Mouse (Mus musculus) hindbrain, embryonic 11.5 days (tissue): ENCODE data around the gene Wfdc18. TPM values are rescaled to one million over a fixed set of nuclear protein-coding genes. Genes with fewer than 3 reads are reported as not detected.

Experiments
- ATAC-seq: fragments of 200-750 bp; cut with Nextera tagmentation; 2 replicates; pipeline ENCODE4 v1.8.0; 2017; ENCODE audit warnings: mild to moderate bottlenecking, moderate TSS enrichment, moderate library complexity; ENCODE audit not compliant: low FRiP score
- DNase-seq: peaks from one replicate; pipeline ENCODE4 v3.0.0-alpha.2; 2015; ENCODE audit warnings: low spot score
- H3K27ac ChIP-seq: fragments of 300-500 bp; sonication (generic); 2 replicates; pipeline ENCODE4 v1.5.1; 2014; ENCODE audit warnings: mild to moderate bottlenecking, low read depth, low read length
- H3K27me3 ChIP-seq: fragments of 300-500 bp; sonication (generic); 2 replicates; pipeline ENCODE4 v1.6.1; 2014; ENCODE audit warnings: mild to moderate bottlenecking, low read length, moderate library complexity, mixed read lengths; ENCODE audit not compliant: control insufficient read depth, insufficient read depth
- H3K36me3 ChIP-seq: fragments of 300-500 bp; sonication (generic); 2 replicates; pipeline ENCODE4 v1.6.1; 2014; ENCODE audit warnings: mild to moderate bottlenecking, low read length, moderate library complexity, mixed read lengths; ENCODE audit not compliant: control insufficient read depth, insufficient read depth
- H3K4me1 ChIP-seq: fragments of 300-500 bp; sonication (generic); replicated peaks from 2 replicates; pipeline ENCODE4 v1.6.1; 2014; ENCODE audit warnings: low read length, mixed read lengths; ENCODE audit not compliant: control insufficient read depth, insufficient read depth
- H3K4me2 ChIP-seq: fragments of 300-500 bp; sonication (generic); replicated peaks from 2 replicates; pipeline ENCODE4 v1.6.1; 2014; ENCODE audit warnings: mild to moderate bottlenecking, low read depth, low read length
- H3K4me3 ChIP-seq: fragments of 300-500 bp; sonication (generic); 2 replicates; pipeline ENCODE4 v1.5.1; 2014; ENCODE audit warnings: low read depth, low read length
- H3K9ac ChIP-seq: fragments of 300-500 bp; sonication (generic); 2 replicates; pipeline ENCODE4 v1.6.1; 2014; ENCODE audit warnings: low read depth, low read length
- H3K9me3 ChIP-seq: fragments of 300-500 bp; sonication (generic); 2 replicates; pipeline ENCODE4 v1.6.1; 2016; ENCODE audit warnings: low read length; ENCODE audit not compliant: control insufficient read depth
- WGBS: fragments of 180-500 bp; shearing (Covaris S2); extraction: QIAGEN DNeasy Blood & Tissue Kit; methylation state at CpG from one replicate; pipeline ENCODE4 v1.1.7; 2014; 5-methylcytosine and 5-hydroxymethylcytosine counted together
- polyA plus RNA-seq: library from polyadenylated mRNA; unstranded; fragments of >200 nt; fragmentation: Nextera tagmentation; extraction: Ambion mirVana; gene quantifications from 2 replicates; pipeline ENCODE4 v1.2.1, GENCODE M21; 2014

Wfdc18 gene
- polyA plus RNA-seq, 1 experiment from 2014 or later = not detected

- H3K4me3 ChIP-seq = no peak overlapping the region
- 77% methylated on average over 6 of the region's 6 CpGs for WGBS
- ATAC-seq (no peak), DNase-seq (no peak)
- no peaks in the 10 kb centered on the region for H3K36me3 ChIP-seq
- H3K27me3 ChIP-seq = no peaks in the 10 kb centered on the region
- no peak overlapping the region for H3K9ac ChIP-seq
- H3K4me2 ChIP-seq = no peak overlapping the region
- H3K27ac ChIP-seq = no peak overlapping the region
- no peaks in the 10 kb centered on the region for H3K4me1 ChIP-seq
- no peaks in the 10 kb centered on the region for H3K9me3 ChIP-seq
These were observed 38.8 kb downstream of the Wfdc18 start for GRCm38 (mm10) chr11:83747376-83748265.

DNA sequence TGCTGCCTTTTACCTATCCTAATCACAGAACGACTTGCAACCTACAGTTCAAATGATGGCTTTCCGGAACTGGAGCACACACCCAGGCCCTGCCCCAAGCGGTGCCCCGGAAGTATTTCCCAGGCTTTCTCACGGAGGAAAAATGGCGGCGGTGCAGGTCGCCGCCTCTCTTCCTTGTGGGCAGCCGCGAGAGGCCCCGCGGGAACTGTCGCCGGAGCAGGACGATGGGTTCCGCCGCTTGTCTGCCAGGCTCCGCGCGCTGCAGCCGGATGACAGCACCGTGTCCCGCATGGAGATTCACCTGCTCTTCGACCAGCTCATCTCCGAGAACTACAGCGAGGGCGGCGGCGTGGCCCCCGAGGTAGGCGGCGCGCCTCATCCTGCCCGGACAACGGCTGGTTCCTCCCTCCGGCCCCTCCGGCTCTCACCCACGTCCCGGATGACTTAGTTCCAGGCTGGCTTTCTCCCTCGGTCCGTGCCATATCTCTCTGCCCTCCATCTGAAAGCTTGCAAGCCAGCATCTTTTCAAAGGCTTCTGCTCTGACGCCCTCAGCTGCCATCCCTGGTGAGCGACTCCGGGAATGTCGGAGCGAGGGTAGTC, 44.9 kb downstream of the Wfdc18 start, which contains the start of gene Heatr6:
Gene Heatr6 (plus strand): TSS at position 116 of the 601 bp plus-strand sequence.
- DNase-seq = peak; percentile 93
- peaks cover 6% of the 10 kb centered on the region; the same call in 1 of the 2 replicates for H3K36me3 ChIP-seq
- no peaks in the 10 kb centered on the region; the same call in 1 of the 2 replicates for H3K4me1 ChIP-seq
- H3K4me2 ChIP-seq = peak within 1 kb of the TSS; percentile 71
- ATAC-seq = peak; percentile 94
- no peaks in the 10 kb centered on the region for H3K27me3 ChIP-seq
- WGBS = under 1% methylated on average over 46 of the region's 47 CpGs
- peak within 1 kb of the TSS; percentile 90 for H3K9ac ChIP-seq
- peak within 1 kb of the TSS; percentile 78 for H3K27ac ChIP-seq
- H3K4me3 ChIP-seq = peak within 1 kb of the TSS; percentile 83
- H3K9me3 ChIP-seq = no peaks in the 10 kb centered on the region

DNA sequence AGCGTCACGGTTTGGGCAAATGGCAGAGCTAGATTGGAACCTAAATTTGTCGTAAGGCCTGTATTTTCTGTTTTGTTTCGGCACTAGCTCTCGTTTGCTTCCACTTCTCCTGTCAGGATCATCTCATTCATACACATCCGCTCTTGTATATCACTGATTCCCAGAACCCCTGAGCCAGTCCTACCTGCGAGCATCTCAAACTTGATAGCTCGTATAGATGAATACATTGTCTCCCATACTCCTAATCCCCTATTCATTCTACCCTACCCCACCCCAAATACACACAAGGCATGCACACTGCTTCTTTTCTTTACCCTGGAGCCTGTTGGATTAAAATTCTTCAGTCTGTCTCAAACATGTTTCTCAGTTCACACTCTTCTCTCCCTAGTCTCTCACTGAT, 45.4 kb downstream of the Wfdc18 start:
- no peaks in the 10 kb centered on the region for H3K9me3 ChIP-seq
- WGBS = 7% methylated on average over 8 of the region's 8 CpGs
- no peak for ATAC-seq

More for the DNA sequence above, 45.4 kb downstream of the Wfdc18 start:
- H3K27me3 ChIP-seq = no peaks in the 10 kb centered on the region
- DNase-seq = no peak
- peak overlapping the region; percentile 83 for H3K4me3 ChIP-seq
- peaks cover 6% of the 10 kb centered on the region; the same call in 1 of the 2 replicates for H3K36me3 ChIP-seq
- peak overlapping the region; percentile 71 for H3K4me2 ChIP-seq
- peak overlapping the region; percentile 78; the same call in 1 of the 2 replicates for H3K27ac ChIP-seq
- H3K9ac ChIP-seq = peak overlapping the region; percentile 90
- H3K4me1 ChIP-seq = no peaks in the 10 kb centered on the region; the same call in 1 of the 2 replicates

Other genes with a start within 250 kb of the Wfdc18 start
- gene Mmp28, start 245.9 kb upstream of the Wfdc18 start, polyA plus RNA-seq = 2.8 and 3.1 TPM in 2 replicates
- gene Taf15, start 235.9 kb upstream of the Wfdc18 start, polyA plus RNA-seq = 7.3 and 26.6 TPM in 2 replicates
- gene Heatr9, start 186.8 kb upstream of the Wfdc18 start, polyA plus RNA-seq = not detected in 2 replicates
- gene Ccl5, start 178.5 kb upstream of the Wfdc18 start, polyA plus RNA-seq = 0.42 TPM in 1 of 2 replicates, not detected in the other
- gene Ccl9, start 130.4 kb upstream of the Wfdc18 start, polyA plus RNA-seq = 2.1 and 3.1 TPM in 2 replicates
- gene Ccl6, start 115.9 kb upstream of the Wfdc18 start, polyA plus RNA-seq = 0.98 and 1.3 TPM in 2 replicates
- not detected in 2 replicates for gene Rpl9-ps1, start 63.4 kb upstream of the Wfdc18 start, polyA plus RNA-seq
- gene Ccl3, start 59.7 kb upstream of the Wfdc18 start, polyA plus RNA-seq = 0.88 and 1.9 TPM in 2 replicates
- gene Ccl4, start 46.4 kb upstream of the Wfdc18 start, polyA plus RNA-seq = 0.28 and 0.49 TPM in 2 replicates
- 0.71 TPM in 1 of 2 replicates, not detected in the other for gene Wfdc17, start 5.0 kb upstream of the Wfdc18 start, polyA plus RNA-seq
- gene Wfdc21, start 37.9 kb downstream of the Wfdc18 start, polyA plus RNA-seq = not detected in 2 replicates
- gene Heatr6, start 44.7 kb downstream of the Wfdc18 start, polyA plus RNA-seq = 27.3 and 32.8 TPM in 2 replicates
- 0.32 TPM in 1 of 2 replicates, not detected in the other for gene Hnf1b, start 141.0 kb downstream of the Wfdc18 start, polyA plus RNA-seq
- gene Ddx52, start 233.0 kb downstream of the Wfdc18 start, polyA plus RNA-seq = 46.8 and 47.4 TPM in 2 replicates